Mouse (Mus musculus) forebrain, embryonic 14.5 days (tissue): ENCODE measurements around the gene Rgs6. TPM values are rescaled to one million over a fixed set of nuclear protein-coding genes. Genes with fewer than 3 reads are reported as not detected.

ENCODE experiments used
- ATAC-seq: fragments of 200-750 bp; cut with Nextera tagmentation; 2 replicates; pipeline ENCODE4 v1.8.0; 2017; ENCODE audit warnings: mild to moderate bottlenecking, moderate library complexity
- DNase-seq: peaks from one replicate; pipeline ENCODE4 v3.0.0-alpha.2; 2015; ENCODE audit warnings: low spot score
- H3K27ac ChIP-seq: fragments of 300-500 bp; sonication (generic); 2 replicates; pipeline ENCODE4 v1.5.1; 2014; ENCODE audit warnings: low read depth, mild to moderate bottlenecking, control low read depth, low read length, moderate library complexity
- H3K27me3 ChIP-seq: fragments of 300-500 bp; sonication (generic); replicated peaks from 2 replicates; pipeline ENCODE4 v1.6.1; 2014; ENCODE audit warnings: low read length, control low read depth, mixed read lengths; ENCODE audit not compliant: control insufficient read depth, insufficient read depth
- H3K36me3 ChIP-seq: fragments of 300-500 bp; sonication (generic); 2 replicates; pipeline ENCODE4 v1.6.1; 2014; ENCODE audit warnings: low read length, control low read depth; ENCODE audit not compliant: control insufficient read depth, insufficient read depth
- H3K4me1 ChIP-seq: fragments of 300-500 bp; sonication (generic); 2 replicates; pipeline ENCODE4 v1.6.1; 2014; ENCODE audit warnings: antibody characterized with exemption, low read length, control low read depth; ENCODE audit not compliant: control insufficient read depth, insufficient read depth
- H3K4me2 ChIP-seq: fragments of 300-500 bp; sonication (generic); 2 replicates; pipeline ENCODE4 v1.6.1; 2014; ENCODE audit warnings: mild to moderate bottlenecking, control low read depth, low read length
- H3K4me3 ChIP-seq: fragments of 300-500 bp; sonication (generic); 2 replicates; pipeline ENCODE4 v1.5.1; 2014; ENCODE audit warnings: low read depth, low read length, control low read depth
- H3K9ac ChIP-seq: fragments of 300-500 bp; sonication (generic); 2 replicates; pipeline ENCODE4 v1.6.1; 2014; ENCODE audit warnings: mild to moderate bottlenecking, low read length, control low read depth, moderate library complexity
- H3K9me3 ChIP-seq: fragments of 300-500 bp; sonication (generic); replicated peaks from 2 replicates; pipeline ENCODE4 v1.6.1; 2016; ENCODE audit warnings: low read length, control low read depth, mixed read lengths; ENCODE audit not compliant: control insufficient read depth
- WGBS: fragments of 180-500 bp; shearing (Covaris S2); extraction: QIAGEN DNeasy Blood & Tissue Kit; methylation state at CpG from one replicate; pipeline ENCODE4 v1.1.7; 2014; 5-methylcytosine and 5-hydroxymethylcytosine counted together
- polyA plus RNA-seq: library from polyadenylated mRNA; unstranded; fragments of >200 nt; fragmentation: Nextera tagmentation; extraction: Ambion mirVana; gene quantifications from 2 replicates; pipeline ENCODE4 v1.2.1, GENCODE M21; 2014

Rgs6 gene
- polyA plus RNA-seq, 1 experiment from 2014 or later: 5.0 TPM

- Histone ChIP-seq H3K4me3 (no peak overlapping the region), H3K4me1 (no peaks in the 10 kb centered on the region), H3K27ac (no peak overlapping the region), H3K36me3 (no peaks in the 10 kb centered on the region), H3K4me2 (no peak overlapping the region), H3K9ac (no peak overlapping the region), H3K27me3 (no peaks in the 10 kb centered on the region), H3K9me3 (no peaks in the 10 kb centered on the region)
- 41% methylated on average over 4 of the region's 4 CpGs for WGBS
- peak; percentile 74 for DNase-seq
- ATAC-seq: peak; percentile 50; the same call in 1 of the 2 replicates
Observed at GRCm38 (mm10) chr12:82670201-82670737, 82.2 kb downstream of the Rgs6 start.

GRCm38 (mm10) chr12:82671591-82671990 lies 83.5 kb downstream of the Rgs6 start:
- no peaks in the 10 kb centered on the region for H3K9me3 ChIP-seq

GRCm38 (mm10) chr12:82675137-82675536 lies 87.0 kb downstream of the Rgs6 start:
- 82% methylated on average over 4 of the region's 4 CpGs for WGBS
- Histone ChIP-seq H3K36me3 (no peaks in the 10 kb centered on the region), H3K4me2 (no peak overlapping the region), H3K4me1 (no peaks in the 10 kb centered on the region), H3K9me3 (no peaks in the 10 kb centered on the region), H3K27me3 (no peaks in the 10 kb centered on the region), H3K9ac (no peak overlapping the region), H3K4me3 (no peak overlapping the region), H3K27ac (no peak overlapping the region)
- DNase-seq (no peak), ATAC-seq (no peak)

More at GRCm38 (mm10) chr12:82671591-82671990, 83.5 kb downstream of the Rgs6 start:
- Histone ChIP-seq H3K4me3 (no peak overlapping the region), H3K9ac (no peak overlapping the region), H3K36me3 (no peaks in the 10 kb centered on the region), H3K27ac (no peak overlapping the region), H3K27me3 (no peaks in the 10 kb centered on the region), H3K4me1 (no peaks in the 10 kb centered on the region), H3K4me2 (no peak overlapping the region)
- ATAC-seq (no peak), DNase-seq (peak; percentile 53)
- 42% methylated on average over 5 of the region's 5 CpGs for WGBS

GRCm38 (mm10) chr12:82687015-82687414 lies 98.9 kb downstream of the Rgs6 start:
- WGBS: 94% methylated on average over 2 of the region's 2 CpGs
- ATAC-seq (no peak), DNase-seq (no peak)
- no peak overlapping the region for H3K4me3 ChIP-seq
- no peak overlapping the region for H3K9ac ChIP-seq
- no peak overlapping the region for H3K27ac ChIP-seq
- no peaks in the 10 kb centered on the region for H3K4me1 ChIP-seq
- no peak overlapping the region for H3K4me2 ChIP-seq
- H3K9me3 ChIP-seq: no peaks in the 10 kb centered on the region
- H3K27me3 ChIP-seq: no peaks in the 10 kb centered on the region
- no peaks in the 10 kb centered on the region for H3K36me3 ChIP-seq

GRCm38 (mm10) chr12:82698886-82699527 lies 110.9 kb downstream of the Rgs6 start:
- Histone ChIP-seq H3K27me3 (no peaks in the 10 kb centered on the region), H3K4me1 (no peaks in the 10 kb centered on the region), H3K36me3 (no peaks in the 10 kb centered on the region), H3K4me3 (no peak overlapping the region), H3K27ac (no peak overlapping the region), H3K9ac (no peak overlapping the region), H3K4me2 (no peak overlapping the region), H3K9me3 (no peaks in the 10 kb centered on the region)
- WGBS: 82% methylated on average over 12 of the region's 12 CpGs
- DNase-seq (no peak), ATAC-seq (no peak)

- H3K4me3 ChIP-seq: no peak overlapping the region
- H3K27ac ChIP-seq: no peak overlapping the region
- H3K4me2 ChIP-seq: no peak overlapping the region
- DNase-seq (peak; percentile 65), ATAC-seq (no peak)
- H3K27me3 ChIP-seq: no peaks in the 10 kb centered on the region
- no peaks in the 10 kb centered on the region for H3K36me3 ChIP-seq
- H3K9ac ChIP-seq: no peak overlapping the region
- H3K4me1 ChIP-seq: no peaks in the 10 kb centered on the region
- no peaks in the 10 kb centered on the region for H3K9me3 ChIP-seq
- WGBS: 77% methylated on average over 3 of the region's 3 CpGs
Observed at GRCm38 (mm10) chr12:82699528-82699905, 111.4 kb downstream of the Rgs6 start.

GRCm38 (mm10) chr12:82700241-82700640 lies 112.1 kb downstream of the Rgs6 start:
- H3K4me3 ChIP-seq: no peak overlapping the region
- H3K36me3 ChIP-seq: no peaks in the 10 kb centered on the region
- no peak for ATAC-seq
- H3K4me1 ChIP-seq: no peaks in the 10 kb centered on the region
- H3K9ac ChIP-seq: no peak overlapping the region
- no peaks in the 10 kb centered on the region for H3K9me3 ChIP-seq
- no peak overlapping the region for H3K4me2 ChIP-seq
- DNase-seq: no peak
- H3K27ac ChIP-seq: no peak overlapping the region
- 72% methylated on average over 10 of the region's 10 CpGs for WGBS
- no peaks in the 10 kb centered on the region for H3K27me3 ChIP-seq

- 49% methylated on average over 5 of the region's 5 CpGs for WGBS
- Histone ChIP-seq H3K9ac (no peak overlapping the region), H3K4me1 (no peaks in the 10 kb centered on the region), H3K27me3 (no peaks in the 10 kb centered on the region), H3K4me2 (no peak overlapping the region), H3K27ac (no peak overlapping the region), H3K4me3 (no peak overlapping the region), H3K36me3 (no peaks in the 10 kb centered on the region), H3K9me3 (no peaks in the 10 kb centered on the region)
- peak; percentile 44 for DNase-seq
- ATAC-seq: no peak
Observed at GRCm38 (mm10) chr12:82700840-82701239, 112.7 kb downstream of the Rgs6 start.

GRCm38 (mm10) chr12:82701359-82701758 lies 113.3 kb downstream of the Rgs6 start:
- H3K9ac ChIP-seq: no peak overlapping the region
- ATAC-seq (no peak), DNase-seq (no peak)
- no peak overlapping the region for H3K4me3 ChIP-seq
- H3K36me3 ChIP-seq: no peaks in the 10 kb centered on the region
- H3K27me3 ChIP-seq: no peaks in the 10 kb centered on the region
- no peak overlapping the region for H3K4me2 ChIP-seq
- no peak overlapping the region for H3K27ac ChIP-seq
- 83% methylated on average over 7 of the region's 7 CpGs for WGBS
- H3K9me3 ChIP-seq: no peaks in the 10 kb centered on the region
- no peaks in the 10 kb centered on the region for H3K4me1 ChIP-seq
